Mouse (Mus musculus) layer of hippocampus, adult 2 months (tissue): ENCODE results near the gene Olfr288. TPM values are rescaled to one million over a fixed set of nuclear protein-coding genes. Genes with fewer than 3 reads are reported as not detected.
A peak's percentile ranks its signal among the peaks of the same experiment; 100 is the strongest.

Experiments
- DNase-seq, 2 experiments: peaks; one replicate each; pipeline ENCODE4 v3.0.0; 2022; ENCODE audit warnings: low spot score in 2 of 2
- H3K27ac ChIP-seq: fragments of 200-600 bp; 2 replicates; pipeline ENCODE4 v1.8.1; 2022
- H3K4me3 ChIP-seq: fragments of 200-600 bp; 2 replicates; pipeline ENCODE4 v1.8.1; 2022; ENCODE audit warnings: mild to moderate bottlenecking
- CTCF ChIP-seq: fragments of 200-600 bp; conservative IDR thresholded peaks from 2 replicates; pipeline ENCODE4 v1.8.1; 2022; ENCODE audit warnings: antibody characterized with exemption, mild to moderate bottlenecking, moderate library complexity
- total RNA-seq, 2 experiments: library from RNA; stranded (reverse); gene quantifications; 2 replicates each; pipeline ENCODE4 v1.2.3; 2021

The Olfr288 gene
- total RNA-seq, 2 experiments from 2014 or later = not detected

DNA sequence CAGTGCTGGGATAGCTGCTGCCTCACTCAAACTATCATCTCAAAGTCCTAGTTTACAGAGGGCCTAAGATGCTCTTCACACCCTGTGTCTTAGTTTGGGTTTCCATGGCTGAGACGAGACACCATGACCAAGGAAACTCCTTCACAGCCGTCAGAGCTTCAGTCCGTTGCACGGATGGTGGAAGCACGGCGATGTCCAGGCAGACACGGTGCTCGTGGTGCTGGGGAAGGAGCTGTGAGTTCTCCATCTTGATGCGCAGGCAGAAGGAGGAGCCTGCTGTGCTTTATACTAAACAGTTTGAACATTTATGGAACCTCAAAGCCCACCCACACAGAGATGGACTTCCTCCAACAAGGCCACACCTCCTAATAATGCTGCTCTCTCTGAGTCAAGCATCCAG is 58.5 kb downstream of the Olfr288 start:
- no peak for TF ChIP-seq CTCF
- H3K27ac ChIP-seq = peak overlapping the region; percentile 91; the same call in 1 of the 2 replicates
- DNase-seq = no peak
- no peak overlapping the region for H3K4me3 ChIP-seq

Other genes with a start within 250 kb of the Olfr288 start
- 10 to 100 TPM; 32.8 to 34.1 TPM for gene Tmem106c, start 231.3 kb downstream of the Olfr288 start, total RNA-seq
- 1 to 10 TPM in 1 of 2 experiments, under 1 TPM in 1; 0.61 to 1.2 TPM for gene Col2a1, start 190.8 kb downstream of the Olfr288 start, total RNA-seq
- 100 to 1,000 TPM; 333 to 349 TPM for gene Pfkm, start 103.0 kb downstream of the Olfr288 start, total RNA-seq
- 10 to 100 TPM; 12.7 to 13.5 TPM for gene Senp1, start 101.8 kb downstream of the Olfr288 start, total RNA-seq
- 10 to 100 TPM; 51.8 to 55.1 TPM for gene Asb8, start 29.9 kb downstream of the Olfr288 start, total RNA-seq
- 10 to 100 TPM; 10.6 to 10.9 TPM for gene Ccdc184, start 28.4 kb downstream of the Olfr288 start, total RNA-seq
- gene Gm44579, start 25.4 kb upstream of the Olfr288 start, total RNA-seq = not detected
- 1 to 10 TPM; 4.1 to 4.4 TPM for gene Olfr287, start 25.5 kb upstream of the Olfr288 start, total RNA-seq
- not detected for gene Olfr286, start 38.9 kb upstream of the Olfr288 start, total RNA-seq
- not detected for gene H1fnt, start 61.8 kb upstream of the Olfr288 start, total RNA-seq
- gene Zfp641, start 100.6 kb upstream of the Olfr288 start, total RNA-seq = 1 to 10 TPM; 6.4 to 6.8 TPM
- gene Olfr285, start 121.8 kb upstream of the Olfr288 start, total RNA-seq = not detected
- gene Olfr284, start 145.4 kb upstream of the Olfr288 start, total RNA-seq = not detected
- not detected for gene Olfr283, start 185.4 kb upstream of the Olfr288 start, total RNA-seq
- gene Olfr282, start 235.7 kb upstream of the Olfr288 start, total RNA-seq = not detected